Mouse (Mus musculus): ENCODE measurements around the gene Btbd1.

DNA sequence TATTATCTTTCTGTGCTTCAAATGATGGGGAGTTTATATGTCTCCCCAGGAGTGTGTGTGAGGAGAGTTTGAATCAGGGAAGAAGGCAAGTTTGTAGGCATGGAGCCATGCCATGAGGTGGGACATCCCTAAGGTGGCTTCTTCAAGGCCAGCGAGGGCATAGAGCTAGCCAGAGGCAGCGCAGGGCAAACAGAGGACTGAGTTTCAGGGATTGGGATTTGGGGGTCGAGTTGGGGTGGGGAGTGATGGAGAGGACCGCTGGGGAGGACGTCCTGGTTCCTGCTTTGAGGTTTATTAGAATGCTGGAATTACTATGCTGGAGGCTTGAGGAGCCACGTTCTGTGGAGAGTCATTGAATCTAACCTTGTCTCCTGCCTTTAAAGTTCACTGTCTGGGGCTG lies 36.7 kb upstream of the Btbd1 start:
- no peak for TF ChIP-seq CEBPB (IDR thresholded peaks at IDR 0.05; ENCODE audit: insufficient read depth, poor library complexity, severe bottlenecking)
- no peak for TF ChIP-seq POLR2A (IDR thresholded peaks at IDR 0.05; ENCODE audit: insufficient read length, low read depth)
- TF ChIP-seq USF1 (IDR thresholded peaks at IDR 0.05; ENCODE audit: low read depth), result no peak
- no peak for TF ChIP-seq MAX (IDR thresholded peaks at IDR 0.05; ENCODE audit: low read depth)
- no peak for TF ChIP-seq E2F4 (IDR thresholded peaks at IDR 0.05; ENCODE audit: insufficient read depth)

Measured in myocyte (in vitro differentiated cells).